Mouse (Mus musculus): Measurements from ENCODE around the gene B3gat1. TPM values are rescaled to one million over a fixed set of nuclear protein-coding genes. Genes with fewer than 3 reads are reported as not detected.

The B3gat1 gene
- total RNA-seq, 2 experiments from 2014 or later = 0.14 to 3.3 TPM

- Histone ChIP-seq H3K27ac (peak overlapping the region; percentile 70), H3K4me3 (no peak overlapping the region)
- TF ChIP-seq CTCF (IDR thresholded peaks at IDR 0.05) = no peak
- intact Hi-C loops (cut with DNase I) = no loop called here
- peak; percentile 72 for DNase-seq
These were observed 59.3 kb downstream of the B3gat1 start for GRCm38 (mm10) chr9:26792829-26793228.

DNA sequence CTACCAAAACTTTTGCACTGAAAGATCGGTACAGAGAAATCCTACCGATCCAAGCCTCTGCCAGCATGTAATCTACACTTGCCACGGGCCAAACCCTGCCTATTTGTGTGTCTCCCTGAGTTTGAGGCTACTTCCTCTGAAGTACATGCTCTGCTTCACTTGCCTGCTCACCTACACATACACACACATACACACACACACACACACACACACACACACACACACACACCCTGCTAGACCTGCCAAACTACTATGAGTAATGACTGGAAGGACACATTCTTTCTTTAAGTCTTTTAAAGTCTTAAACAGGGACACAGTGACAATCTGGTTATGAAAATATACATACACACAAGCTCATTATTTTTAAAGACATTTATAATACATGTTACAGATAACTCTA lies 64.7 kb downstream of the B3gat1 start:
- no peak for TF ChIP-seq CTCF (IDR thresholded peaks at IDR 0.05)
- no peak overlapping the region for H3K27ac ChIP-seq
- no peak overlapping the region for H3K4me3 ChIP-seq
- intact Hi-C loops (cut with DNase I) = no loop called here
- no peak for DNase-seq

DNA sequence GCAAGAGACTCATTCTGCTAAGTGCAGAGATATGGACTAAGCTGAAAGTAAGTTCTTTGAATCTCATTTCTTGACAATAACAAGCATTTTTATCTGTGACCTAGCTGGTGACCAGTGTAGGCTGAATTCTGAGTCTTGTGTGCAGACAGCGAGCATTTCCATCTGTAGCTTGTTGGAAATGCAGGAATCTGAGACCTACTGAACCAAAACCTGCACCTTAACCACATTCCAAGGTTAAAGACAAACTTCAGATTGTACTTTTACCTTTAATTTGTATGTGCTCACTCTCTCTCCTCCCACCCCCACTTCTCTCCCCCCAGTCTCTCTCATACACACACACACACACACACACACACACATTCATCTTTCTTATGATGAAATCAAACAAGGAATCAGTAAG lies 65.2 kb downstream of the B3gat1 start:
- no peak overlapping the region for H3K4me3 ChIP-seq
- TF ChIP-seq CTCF (IDR thresholded peaks at IDR 0.05) = no peak
- no peak overlapping the region for H3K27ac ChIP-seq
- DNase-seq = no peak
- intact Hi-C loops (cut with DNase I) = no loop called here

GRCm38 (mm10) chr9:26800357-26800756 lies 66.8 kb downstream of the B3gat1 start:
- Histone ChIP-seq H3K4me3 (no peak overlapping the region), H3K27ac (no peak overlapping the region)
- intact Hi-C loops (cut with DNase I) = no loop called here
- TF ChIP-seq CTCF (IDR thresholded peaks at IDR 0.05) = no peak
- DNase-seq = no peak

DNA sequence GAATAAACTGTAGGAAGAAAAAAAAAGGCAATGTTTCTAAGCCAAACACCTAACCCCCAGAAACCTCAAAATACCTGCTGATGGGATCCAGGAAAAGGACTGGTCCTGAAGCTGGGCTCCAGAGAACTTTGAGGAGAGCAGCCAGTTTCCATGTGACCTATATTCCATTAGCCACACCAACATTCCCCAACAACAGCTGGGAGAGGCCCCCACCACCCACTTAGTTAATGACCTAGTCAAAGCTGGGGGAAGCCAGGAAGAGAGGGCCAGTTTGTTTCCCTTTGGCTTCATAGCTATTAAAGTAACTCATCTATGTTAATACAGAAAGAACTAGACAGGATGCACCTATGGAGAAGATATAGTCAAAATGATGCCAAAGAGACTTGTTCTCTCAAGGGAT lies 70.8 kb downstream of the B3gat1 start:
- intact Hi-C loops (cut with DNase I) = no loop called here

DNA sequence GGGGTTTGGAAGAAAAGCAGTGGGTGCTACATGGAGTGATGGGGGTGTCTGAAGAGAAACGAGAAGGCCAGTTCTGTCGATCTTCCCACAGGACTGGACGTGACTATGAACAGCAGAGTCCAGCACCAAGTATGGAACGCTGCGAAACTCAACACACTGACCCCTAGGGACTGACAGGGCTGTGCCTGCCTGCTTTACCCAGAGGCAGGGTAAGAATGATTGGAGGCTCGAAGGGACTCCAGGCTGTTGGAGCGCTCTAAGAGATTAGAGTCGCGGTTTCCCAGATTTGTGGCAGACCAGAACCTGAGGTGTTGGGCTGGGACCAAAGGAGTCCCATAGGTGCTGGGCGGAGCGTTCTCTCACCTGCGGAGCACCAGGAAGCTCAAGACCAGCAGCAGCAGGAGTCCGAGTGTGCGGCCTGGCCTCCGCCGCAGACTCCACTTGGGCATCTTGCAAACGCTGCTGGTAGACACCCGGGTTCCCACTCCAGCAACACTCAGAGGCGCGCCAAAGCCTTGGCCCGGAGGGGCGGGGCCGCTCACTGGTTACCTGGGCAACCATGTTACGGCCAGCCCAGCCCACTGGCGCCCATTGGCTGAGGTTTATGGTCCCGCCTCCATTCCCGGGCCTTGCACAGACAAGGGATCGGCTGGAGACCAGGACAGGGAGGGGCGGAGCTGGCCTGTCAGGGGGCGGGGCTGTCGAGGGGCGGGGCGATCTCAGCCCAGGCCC lies 72.6 kb downstream of the B3gat1 start, which contains the start of gene Glb1l2:
Glb1l2 (minus strand) TSS at position 534 of the 732 bp plus-strand sequence.
- Histone ChIP-seq H3K4me3 (peak within 1 kb of the TSS; percentile 72), H3K27ac (peak within 1 kb of the TSS; percentile 83)
- peak; percentile 94 for DNase-seq
- intact Hi-C loops (cut with DNase I) = no loop called here
- peak; percentile 7; the same call in 1 of the 2 replicates for TF ChIP-seq CTCF (IDR thresholded peaks at IDR 0.05)

More for the DNA sequence above, 70.8 kb downstream of the B3gat1 start:
- peak overlapping the region; percentile 35; the same call in 1 of the 2 replicates for H3K27ac ChIP-seq
- no peak for DNase-seq
- no peak for TF ChIP-seq CTCF (IDR thresholded peaks at IDR 0.05)
- H3K4me3 ChIP-seq = no peak overlapping the region

DNA sequence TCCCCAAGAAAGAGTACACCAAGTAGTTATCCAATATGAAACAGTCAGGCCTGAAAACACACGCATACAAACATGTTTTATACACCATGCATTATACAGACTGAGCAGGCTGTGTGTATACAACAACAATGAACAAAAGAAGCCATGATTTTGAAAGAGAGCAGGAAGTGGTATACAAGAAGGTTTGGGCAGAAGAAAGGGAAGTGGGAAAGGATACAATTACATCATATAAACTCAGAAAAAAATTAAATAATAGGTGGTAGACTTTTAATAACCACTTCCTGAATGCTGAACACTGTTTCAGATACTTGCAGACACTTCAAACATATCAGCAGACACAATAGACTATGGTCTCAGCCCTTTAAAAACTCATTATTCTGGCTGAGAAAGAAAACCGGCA lies 75.2 kb downstream of the B3gat1 start:
- Histone ChIP-seq H3K27ac (no peak overlapping the region), H3K4me3 (no peak overlapping the region)
- intact Hi-C loops (cut with DNase I) = no loop called here
- DNase-seq = no peak
- TF ChIP-seq CTCF (IDR thresholded peaks at IDR 0.05) = no peak

Other genes starting within 250 kb of the B3gat1 start
- 1 to 10 TPM; 5.9 to 6.8 TPM for gene Glb1l2, start 72.7 kb downstream of the B3gat1 start, total RNA-seq (2021)
- not detected for gene Glb1l3, start 127.2 kb downstream of the B3gat1 start, total RNA-seq (2021)
- gene Gm1110, start 189.4 kb downstream of the B3gat1 start, total RNA-seq (2021) = not detected